23 mouse cellular contexts compared by ENCODE assay signal in the genomic region with DNA sequence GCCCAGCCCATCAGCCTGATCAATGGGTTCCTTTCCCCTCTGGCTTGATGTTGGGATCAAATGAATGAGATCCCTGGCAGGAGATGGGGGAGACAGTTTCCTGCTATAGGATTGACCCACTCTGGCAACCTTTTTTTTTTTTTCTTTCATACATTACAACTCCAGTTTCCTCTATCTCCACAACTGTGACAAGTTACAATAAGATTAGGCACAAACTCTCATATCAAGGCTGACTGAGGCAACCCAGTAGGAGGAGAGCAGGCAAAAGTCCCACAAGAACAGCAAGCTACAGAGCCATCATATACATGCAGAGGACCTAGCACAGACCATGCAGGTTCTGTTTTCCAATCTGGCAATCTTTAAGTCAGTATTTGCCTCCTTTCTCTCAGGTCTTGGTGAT. TPM values are rescaled to one million over a fixed set of nuclear protein-coding genes. Genes with fewer than 3 reads are reported as not detected.
A peak's percentile ranks its signal among the peaks of the same experiment; 100 is the strongest.
DNase-seq lines count a peak whose midpoint lies in the region; ATAC-seq and TF ChIP-seq lines count a peak whose summit lies in the region.
"Had no signal": no experiment of that assay in that cellular context is flagged by ENCODE, and none has a peak within 500 bp of the region (broad histone marks: within the 10 kb centered on the region; RNA-seq: fewer than 3 reads in every experiment).

No protein-coding gene starts in this region.

- H3K9ac ChIP-seq in liver, embryonic 11.5 days (ENCODE audit: low read depth, low read length): no peak overlapping the region
- H3K9ac ChIP-seq in liver, embryonic 12.5 days: no peak overlapping the region
- no peak overlapping the region for H3K9ac ChIP-seq in lung, postnatal 0 days (replicated peaks; ENCODE audit: low read depth)
- H3K9ac ChIP-seq in MEL (ENCODE audit: control insufficient read depth, low read depth, low read length, poor library complexity, severe bottlenecking): no peak overlapping the region

- no peak for TF ChIP-seq POLR2A in MEL (IDR thresholded peaks at IDR 0.05; ENCODE audit: control insufficient read depth in 1 of 2, insufficient read depth in 1 of 2, low read depth in 1 of 2, low read length in 2 of 2, poor library complexity in 1 of 2)

- peak; percentile 39 for DNase-seq in heart, adult 11 months
- DNase-seq in heart, postnatal 25 days (ENCODE audit: low spot score): no peak
- no peak for DNase-seq in liver, embryonic 11.5 days (ENCODE audit: low spot score)
- DNase-seq in lung, postnatal 0 days (ENCODE audit: low spot score): no peak
- DNase-seq in lung, postnatal 36 days: no peak
- peak; percentile 62 for DNase-seq in MEL (ENCODE audit: low read depth, low spot score)
- DNase-seq in right cerebral cortex, adult 18-20 months: no peak
- DNase-seq: adrenal gland, adult 2 months; adrenal gland, adult 8-10 months; adrenal gland, postnatal 10 days; adrenal gland, postnatal 14 days; adrenal gland, postnatal 25 days; adrenal gland, postnatal 36 days; B cell, adult 2 months; cerebellum, adult 11 months; cerebellum, adult 11-12 months; cerebellum, adult 18-20 months had no signal

- no peak overlapping the region for H3K4me3 ChIP-seq in liver, embryonic 11.5 days (ENCODE audit: low read depth, low read length)
- H3K4me3 ChIP-seq in liver, embryonic 12.5 days: no peak overlapping the region
- H3K4me3 ChIP-seq in lung, postnatal 0 days (ENCODE audit: low read depth, low read length): no peak overlapping the region
- no peak overlapping the region for H3K4me3 ChIP-seq in MEL (ENCODE audit: control insufficient read depth in 1 of 2, insufficient read depth in 1 of 2, low read depth in 2 of 2, low read length in 2 of 2)

- no peaks in the 10 kb centered on the region for H3K9me3 ChIP-seq in liver, embryonic 11.5 days (ENCODE audit: control insufficient read depth, low read length)
- no peaks in the 10 kb centered on the region for H3K9me3 ChIP-seq in liver, embryonic 12.5 days (replicated peaks)
- no peaks in the 10 kb centered on the region for H3K9me3 ChIP-seq in lung, postnatal 0 days (ENCODE audit: low read length)
- no peaks in the 10 kb centered on the region for H3K9me3 ChIP-seq in MEL (replicated peaks; ENCODE audit: insufficient read depth, low read length)
- H3K9me3 ChIP-seq: G1E had no signal

- H3K4me1 ChIP-seq in liver, embryonic 11.5 days (replicated peaks; ENCODE audit: control insufficient read depth, insufficient read depth, low read length): peaks cover 43% of the 10 kb centered on the region
- peaks cover 59% of the 10 kb centered on the region for H3K4me1 ChIP-seq in liver, embryonic 12.5 days
- H3K4me1 ChIP-seq in lung, postnatal 0 days (ENCODE audit: insufficient read depth, low read depth, low read length): peaks cover 10% of the 10 kb centered on the region; the same call in 1 of the 2 replicates
- H3K4me1 ChIP-seq in MEL (ENCODE audit: control insufficient read depth in 1 of 2, insufficient read depth in 2 of 2, low read length in 2 of 2): peaks cover 23 to 45% of the 10 kb centered on the region in 2 experiments

- TF ChIP-seq EP300 in lung, postnatal 0 days (IDR thresholded peaks at IDR 0.05): no peak
- TF ChIP-seq EP300 in MEL (IDR thresholded peaks at IDR 0.05; ENCODE audit: low read depth in 1 of 2, low read length in 2 of 2): peak; percentile 19 to 25; a peak in 1 of 4 replicates

- intact Hi-C loops in heart, postnatal 25 days (cut with DNase I): no loop called here

- H3K4me2 ChIP-seq in liver, embryonic 11.5 days: peak overlapping the region; percentile 12; the same call in 1 of the 2 replicates
- no peak overlapping the region for H3K4me2 ChIP-seq in liver, embryonic 12.5 days
- H3K4me2 ChIP-seq in lung, postnatal 0 days (replicated peaks; ENCODE audit: low read depth, low read length): no peak overlapping the region

- no peaks in the 10 kb centered on the region for H3K36me3 ChIP-seq in liver, embryonic 11.5 days (ENCODE audit: control insufficient read depth, insufficient read depth, low read length)
- H3K36me3 ChIP-seq in liver, embryonic 12.5 days: no peaks in the 10 kb centered on the region
- H3K36me3 ChIP-seq in lung, postnatal 0 days (ENCODE audit: insufficient read depth, low read length): no peaks in the 10 kb centered on the region
- peaks cover 0 to 52% of the 10 kb centered on the region in 2 experiments; a peak in 2 of 4 replicates for H3K36me3 ChIP-seq in MEL (ENCODE audit: control insufficient read depth in 1 of 2, insufficient read depth in 2 of 2, low read length in 2 of 2)
- H3K36me3 ChIP-seq: G1E had no signal

- no peak for TF ChIP-seq RAD21 in MEL (IDR thresholded peaks at IDR 0.05; ENCODE audit: low read depth, low read length)

- H3K27me3 ChIP-seq in liver, embryonic 11.5 days (replicated peaks; ENCODE audit: control insufficient read depth, insufficient read depth, low read length): no peaks in the 10 kb centered on the region
- no peaks in the 10 kb centered on the region for H3K27me3 ChIP-seq in liver, embryonic 12.5 days (replicated peaks)
- H3K27me3 ChIP-seq in lung, postnatal 0 days (replicated peaks; ENCODE audit: insufficient read depth, low read length): no peaks in the 10 kb centered on the region
- H3K27me3 ChIP-seq in MEL (ENCODE audit: control insufficient read depth in 1 of 2, insufficient read depth in 2 of 2, low read length in 2 of 2): no peaks in the 10 kb centered on the region
- H3K27me3 ChIP-seq: CH12.LX, Patski had no signal

- TF ChIP-seq CTCF in lung, postnatal 0 days (IDR thresholded peaks at IDR 0.05): no peak
- no peak for TF ChIP-seq CTCF in MEL (IDR thresholded peaks at IDR 0.05 in 2 of 3, conservative IDR thresholded peaks at IDR 0.05 in 1 of 3; ENCODE audit: control insufficient read depth in 1 of 3, insufficient read depth in 1 of 3, low read depth in 2 of 3, low read length in 3 of 3, poor library complexity in 1 of 3, severe bottlenecking in 1 of 3)

- H3K27ac ChIP-seq in liver, embryonic 11.5 days (ENCODE audit: low read depth, low read length): no peak overlapping the region
- H3K27ac ChIP-seq in liver, embryonic 12.5 days: no peak overlapping the region
- H3K27ac ChIP-seq in lung, postnatal 0 days (ENCODE audit: low read length): peak overlapping the region; percentile 68; the same call in 1 of the 2 replicates
- H3K27ac ChIP-seq in MEL (ENCODE audit: control insufficient read depth, low read depth, low read length): peak overlapping the region; percentile 64

- no peak for ATAC-seq in liver, embryonic 11.5 days (replicated peaks; ENCODE audit: low FRiP score)
- ATAC-seq in liver, embryonic 12.5 days: no peak
- ATAC-seq in lung, postnatal 0 days: no peak
- ATAC-seq: activated CD4-positive, CD25-positive, alpha-beta regulatory T cell, adult 4 months; CD4-positive, CD25-positive, alpha-beta regulatory T cell, adult 4 months; Patski had no signal

- H3K79me2 ChIP-seq in MEL (ENCODE audit: control insufficient read depth, insufficient read depth, low read length, poor library complexity): no peaks in the 10 kb centered on the region

TF ChIP-seq in MEL, 35 proteins besides CTCF, POLR2A, EP300 and RAD21:
- no peak for TF ChIP-seq USF1 (IDR thresholded peaks at IDR 0.05; ENCODE audit: low read depth, low read length)
- peak; percentile 90 for TF ChIP-seq ZNF384 (IDR thresholded peaks at IDR 0.05; ENCODE audit: low read depth, low read length)
- no peak for TF ChIP-seq MYC (IDR thresholded peaks at IDR 0.05; ENCODE audit: low read depth, low read length)
- peak; percentile 71; the same call in 1 of the 2 replicates for TF ChIP-seq TBP (IDR thresholded peaks at IDR 0.05; ENCODE audit: low read depth, low read length)
- no peak for TF ChIP-seq CHD1 (IDR thresholded peaks at IDR 0.05; ENCODE audit: low read depth, low read length)
- TF ChIP-seq HCFC1 (IDR thresholded peaks at IDR 0.05; ENCODE audit: low read depth, low read length): no peak
- peak; percentile 49; the same call in 1 of the 2 replicates for TF ChIP-seq TCF12 (IDR thresholded peaks at IDR 0.05; ENCODE audit: low read depth, low read length)
- TF ChIP-seq ZMIZ1 (IDR thresholded peaks at IDR 0.05; ENCODE audit: low read depth, low read length): no peak
- TF ChIP-seq MAX (IDR thresholded peaks at IDR 0.05; ENCODE audit: low read length): no peak
- TF ChIP-seq JUND (IDR thresholded peaks at IDR 0.05; ENCODE audit: low read depth, low read length): no peak
- TF ChIP-seq ETS1 (IDR thresholded peaks at IDR 0.05; ENCODE audit: low read depth, low read length): 0 out of 2 replicates have a peak, but pooled peaks have one; percentile 28

RNA-seq across cellular contexts. Expression of gene Stard9, which starts 30.4 kb away (rescaled TPM):
- 1 to 10 TPM; 8.2 to 9.7 TPM for total RNA-seq in heart, postnatal 25 days (2021)
- polyA plus RNA-seq in liver, embryonic 11.5 days (2014; fragmentation: Nextera tagmentation; extraction: Ambion mirVana): 3.0 and 3.5 TPM in 2 replicates
- 1.4 and 1.7 TPM in 2 replicates for polyA plus RNA-seq in liver, embryonic 12.5 days (2016; fragmentation: Nextera tagmentation; extraction: Ambion mirVana)
- 15.4 and 17.8 TPM in 2 replicates for polyA plus RNA-seq in lung, postnatal 0 days (2015; fragmentation: Nextera tagmentation; extraction: Ambion mirVana)
- 0.46 and 0.50 TPM in 2 replicates for total RNA-seq in MEL (2012; rRNA removed)
- 1 to 10 TPM in 1 of 2 experiments, not detected in 1; 1.1 TPM for polyA plus RNA-seq in MEL (2012; ENCODE audit: insufficient read depth in 1 of 2, insufficient read length in 2 of 2, low read depth in 1 of 2, low replicate concordance in 2 of 2, missing spikeins in 1 of 2)

RNA-seq across cellular contexts. Expression of gene Lrrc57, which starts 50.0 kb away (rescaled TPM):
- total RNA-seq in heart, postnatal 25 days (2021): 10 to 100 TPM; 14.6 to 15.3 TPM
- 17.2 and 24.2 TPM in 2 replicates for polyA plus RNA-seq in liver, embryonic 11.5 days (2014; fragmentation: Nextera tagmentation; extraction: Ambion mirVana)
- 16.0 and 18.0 TPM in 2 replicates for polyA plus RNA-seq in liver, embryonic 12.5 days (2016; fragmentation: Nextera tagmentation; extraction: Ambion mirVana)
- polyA plus RNA-seq in lung, postnatal 0 days (2015; fragmentation: Nextera tagmentation; extraction: Ambion mirVana): 24.7 and 28.2 TPM in 2 replicates
- 8.1 and 11.1 TPM in 2 replicates for total RNA-seq in MEL (2012; rRNA removed)
- 10 to 100 TPM in 1 of 2 experiments, not detected in 1; 17.5 TPM for polyA plus RNA-seq in MEL (2012; ENCODE audit: insufficient read depth in 1 of 2, insufficient read length in 2 of 2, low read depth in 1 of 2, low replicate concordance in 2 of 2, missing spikeins in 1 of 2)

RNA-seq across cellular contexts. Expression of gene Haus2, which starts 50.1 kb away (rescaled TPM):
- 1 to 10 TPM; 8.6 to 9.3 TPM for total RNA-seq in heart, postnatal 25 days (2021)
- polyA plus RNA-seq in liver, embryonic 11.5 days (2014; fragmentation: Nextera tagmentation; extraction: Ambion mirVana): 30.6 and 31.2 TPM in 2 replicates
- 21.7 and 21.8 TPM in 2 replicates for polyA plus RNA-seq in liver, embryonic 12.5 days (2016; fragmentation: Nextera tagmentation; extraction: Ambion mirVana)
- polyA plus RNA-seq in lung, postnatal 0 days (2015; fragmentation: Nextera tagmentation; extraction: Ambion mirVana): 13.2 and 14.2 TPM in 2 replicates
- 15.8 and 16.7 TPM in 2 replicates for total RNA-seq in MEL (2012; rRNA removed)
- 10 to 100 TPM in 1 of 2 experiments, not detected in 1; 14.5 TPM for polyA plus RNA-seq in MEL (2012; ENCODE audit: insufficient read depth in 1 of 2, insufficient read length in 2 of 2, low read depth in 1 of 2, low replicate concordance in 2 of 2, missing spikeins in 1 of 2)

Comparison
In these comparisons a context has a peak if more than half of its experiments do, and no peak if none do; other contexts are left out.
1. DNase-seq: peak in heart, adult 11 months (single experiment) and MEL (single experiment); none in heart, postnatal 25 days (single experiment), liver, embryonic 11.5 days (single experiment), lung, postnatal 0 days (single experiment), lung, postnatal 36 days (single experiment) and right cerebral cortex, adult 18-20 months (single experiment).
2. H3K27ac ChIP-seq: peak in lung, postnatal 0 days (single experiment) and MEL (single experiment); none in liver, embryonic 11.5 days (single experiment) and liver, embryonic 12.5 days (single experiment).